Mouse (Mus musculus) retina, adult 2 months (tissue): ENCODE results near the gene Tmem170b.
"Not testable (repeated sequence)": the region's sequence is repeated elsewhere in the genome, so short reads cannot be mapped to it uniquely, and the experiment has no call there.

ENCODE experiments used
- DNase-seq: peaks from one replicate; pipeline ENCODE4 v3.0.0-alpha.2; 2012; ENCODE audit warnings: low read depth, low spot score

Tmem170b gene

GRCm38 (mm10) chr13:41669951-41670350 is 64.2 kb downstream of the Tmem170b start:
- DNase-seq: no peak

GRCm38 (mm10) chr13:41670386-41671130 is 64.9 kb downstream of the Tmem170b start:
- DNase-seq: no peak

- no peak for DNase-seq
Observed at GRCm38 (mm10) chr13:41671136-41671705, 65.5 kb downstream of the Tmem170b start.

- not testable (repeated sequence) for DNase-seq
Observed at GRCm38 (mm10) chr13:41672904-41673303, 67.2 kb downstream of the Tmem170b start.

GRCm38 (mm10) chr13:41673541-41673940 is 67.8 kb downstream of the Tmem170b start:
- no peak for DNase-seq

GRCm38 (mm10) chr13:41674608-41675007 is 68.9 kb downstream of the Tmem170b start:
- not testable (repeated sequence) for DNase-seq

GRCm38 (mm10) chr13:41675498-41675897 is 69.8 kb downstream of the Tmem170b start:
- no peak for DNase-seq

GRCm38 (mm10) chr13:41675966-41676835 is 70.5 kb downstream of the Tmem170b start:
- DNase-seq: no peak

GRCm38 (mm10) chr13:41676836-41677186 is 71.1 kb downstream of the Tmem170b start:
- DNase-seq: no peak

GRCm38 (mm10) chr13:41680854-41681549 is 75.3 kb downstream of the Tmem170b start:
- DNase-seq: no peak

- no peak for DNase-seq
Observed at GRCm38 (mm10) chr13:41682341-41683119, 76.8 kb downstream of the Tmem170b start.

- no peak for DNase-seq
Observed at GRCm38 (mm10) chr13:41683356-41684012, 77.8 kb downstream of the Tmem170b start.

GRCm38 (mm10) chr13:41685499-41685898 is 79.8 kb downstream of the Tmem170b start:
- no peak for DNase-seq

- no peak for DNase-seq
Observed at GRCm38 (mm10) chr13:41689055-41689454, 83.3 kb downstream of the Tmem170b start.

GRCm38 (mm10) chr13:41689598-41690045 is 83.9 kb downstream of the Tmem170b start:
- DNase-seq: no peak
